Mouse (Mus musculus) midbrain, embryonic 14.5 days (tissue): ENCODE results near the gene 9630041A04Rik. TPM values are rescaled to one million over a fixed set of nuclear protein-coding genes. Genes with fewer than 3 reads are reported as not detected.

Experiments used
- ATAC-seq: fragments of 200-750 bp; cut with Nextera tagmentation; 2 replicates; pipeline ENCODE4 v1.8.0; 2017; ENCODE audit warnings: moderate number of reproducible peaks, moderate library complexity; ENCODE audit not compliant: low FRiP score, low TSS enrichment
- DNase-seq: peaks from one replicate; pipeline ENCODE4 v3.0.0-alpha.2; 2015
- H3K27ac ChIP-seq: fragments of 300-500 bp; sonication (generic); replicated peaks from 2 replicates; pipeline ENCODE4 v1.5.1; 2014; ENCODE audit warnings: mild to moderate bottlenecking, low read depth, low read length, moderate library complexity
- H3K27me3 ChIP-seq: fragments of 300-500 bp; sonication (generic); 2 replicates; pipeline ENCODE4 v1.6.1; 2014; ENCODE audit warnings: low read length, control low read depth, mixed read lengths; ENCODE audit not compliant: control insufficient read depth, insufficient read depth
- H3K36me3 ChIP-seq: fragments of 300-500 bp; sonication (generic); 2 replicates; pipeline ENCODE4 v1.6.1; 2014; ENCODE audit warnings: low read length, control low read depth; ENCODE audit not compliant: control insufficient read depth, insufficient read depth
- H3K4me1 ChIP-seq: fragments of 300-500 bp; sonication (generic); 2 replicates; pipeline ENCODE4 v1.6.1; 2014; ENCODE audit warnings: mild to moderate bottlenecking, antibody characterized with exemption, low read length, control low read depth; ENCODE audit not compliant: control insufficient read depth, insufficient read depth
- H3K4me2 ChIP-seq: fragments of 300-500 bp; sonication (generic); 2 replicates; pipeline ENCODE4 v1.6.1; 2014; ENCODE audit warnings: mild to moderate bottlenecking, low read length, moderate library complexity
- H3K4me3 ChIP-seq: fragments of 300-500 bp; sonication (generic); replicated peaks from 2 replicates; pipeline ENCODE4 v1.5.1; 2014; ENCODE audit warnings: low read depth, low read length
- H3K9ac ChIP-seq: fragments of 300-500 bp; sonication (generic); replicated peaks from 2 replicates; pipeline ENCODE4 v1.6.1; 2014; ENCODE audit warnings: mild to moderate bottlenecking, low read length, moderate library complexity
- H3K9me3 ChIP-seq: fragments of 300-500 bp; sonication (generic); 2 replicates; pipeline ENCODE4 v1.6.1; 2016; ENCODE audit warnings: low read length, control low read depth, mixed read lengths; ENCODE audit not compliant: control insufficient read depth
- WGBS: fragments of 180-500 bp; shearing (Covaris S2); extraction: QIAGEN DNeasy Blood & Tissue Kit; methylation state at CpG from one replicate; pipeline ENCODE4 v1.1.7; 2014; 5-methylcytosine and 5-hydroxymethylcytosine counted together
- polyA plus RNA-seq: library from polyadenylated mRNA; unstranded; fragments of >200 nt; fragmentation: Nextera tagmentation; extraction: Ambion mirVana; gene quantifications from 2 replicates; pipeline ENCODE4 v1.2.1, GENCODE M21; 2014

Gene 9630041A04Rik
- polyA plus RNA-seq, 1 experiment from 2014 or later = 0.42 TPM

GRCm38 (mm10) chr9:101933946-101934573 lies 72.4 kb downstream of the 9630041A04Rik start:
- Histone ChIP-seq H3K4me1 (peaks cover 17% of the 10 kb centered on the region), H3K9me3 (no peaks in the 10 kb centered on the region), H3K36me3 (peaks cover 23% of the 10 kb centered on the region), H3K27me3 (no peaks in the 10 kb centered on the region), H3K4me2 (no peak overlapping the region), H3K27ac (peak overlapping the region; percentile 74), H3K4me3 (no peak overlapping the region), H3K9ac (no peak overlapping the region)
- WGBS = 33% methylated on average over 8 of the region's 8 CpGs
- ATAC-seq (no peak), DNase-seq (peak; percentile 69)

GRCm38 (mm10) chr9:101934887-101935286 lies 73.2 kb downstream of the 9630041A04Rik start:
- no peak; the same call in 1 of the 2 replicates for ATAC-seq

GRCm38 (mm10) chr9:101938066-101938465 lies 76.4 kb downstream of the 9630041A04Rik start:
- peaks cover 16% of the 10 kb centered on the region for H3K36me3 ChIP-seq
- DNase-seq (no peak), ATAC-seq (no peak)
- H3K27me3 ChIP-seq = no peaks in the 10 kb centered on the region
- H3K4me3 ChIP-seq = no peak overlapping the region
- no peak overlapping the region for H3K27ac ChIP-seq
- H3K9ac ChIP-seq = no peak overlapping the region
- H3K9me3 ChIP-seq = no peaks in the 10 kb centered on the region
- peaks cover 18% of the 10 kb centered on the region for H3K4me1 ChIP-seq
- no peak overlapping the region for H3K4me2 ChIP-seq
- WGBS = 80% methylated on average over 4 of the region's 4 CpGs

More at GRCm38 (mm10) chr9:101934887-101935286, 73.2 kb downstream of the 9630041A04Rik start:
- DNase-seq = peak; percentile 52
- H3K9me3 ChIP-seq = no peaks in the 10 kb centered on the region
- H3K4me3 ChIP-seq = no peak overlapping the region
- H3K36me3 ChIP-seq = peaks cover 20% of the 10 kb centered on the region
- peak overlapping the region; percentile 74 for H3K27ac ChIP-seq
- no peaks in the 10 kb centered on the region for H3K27me3 ChIP-seq
- H3K4me2 ChIP-seq = no peak overlapping the region
- peak overlapping the region; percentile 21; the same call in 1 of the 2 replicates for H3K9ac ChIP-seq
- WGBS = 19% methylated on average over 8 of the region's 8 CpGs
- peaks cover 17% of the 10 kb centered on the region for H3K4me1 ChIP-seq

- Histone ChIP-seq H3K9me3 (no peaks in the 10 kb centered on the region), H3K27me3 (no peaks in the 10 kb centered on the region), H3K4me3 (no peak overlapping the region), H3K36me3 (peaks cover 14% of the 10 kb centered on the region), H3K27ac (peak overlapping the region; percentile 53; the same call in 1 of the 2 replicates), H3K9ac (no peak overlapping the region), H3K4me1 (peaks cover 21% of the 10 kb centered on the region), H3K4me2 (no peak overlapping the region)
- WGBS = 30% methylated on average over 5 of the region's 5 CpGs
- 0 out of 2 replicates have a peak, but pooled peaks have one; percentile 27 for ATAC-seq
- peak; percentile 61 for DNase-seq
Observed at GRCm38 (mm10) chr9:101939006-101939405, 77.4 kb downstream of the 9630041A04Rik start.

- no peak overlapping the region for H3K4me3 ChIP-seq
- DNase-seq = no peak
- peaks cover 10% of the 10 kb centered on the region; the same call in 1 of the 2 replicates for H3K4me1 ChIP-seq
- H3K4me2 ChIP-seq = no peak overlapping the region
- no peak overlapping the region for H3K9ac ChIP-seq
- H3K27ac ChIP-seq = no peak overlapping the region
- H3K9me3 ChIP-seq = no peaks in the 10 kb centered on the region
- WGBS = 76% methylated on average over 3 of the region's 3 CpGs
- ATAC-seq = no peak
- H3K27me3 ChIP-seq = no peaks in the 10 kb centered on the region
- peaks cover 10% of the 10 kb centered on the region for H3K36me3 ChIP-seq
Observed at GRCm38 (mm10) chr9:101940182-101940581, 78.5 kb downstream of the 9630041A04Rik start.

- H3K27ac ChIP-seq = no peak overlapping the region
- no peaks in the 10 kb centered on the region for H3K9me3 ChIP-seq
- no peaks in the 10 kb centered on the region for H3K27me3 ChIP-seq
- H3K4me3 ChIP-seq = no peak overlapping the region
- 0 out of 2 replicates have a peak, but pooled peaks cover 7% of the 10 kb centered on the region for H3K4me1 ChIP-seq
- no peak overlapping the region for H3K9ac ChIP-seq
- no peak overlapping the region for H3K4me2 ChIP-seq
- DNase-seq = no peak
- no peak for ATAC-seq
- H3K36me3 ChIP-seq = peaks cover 5% of the 10 kb centered on the region; the same call in 1 of the 2 replicates
- 89% methylated on average over 9 of the region's 9 CpGs for WGBS
Observed at GRCm38 (mm10) chr9:101942058-101942669, 80.5 kb downstream of the 9630041A04Rik start.

- peaks cover 17% of the 10 kb centered on the region for H3K4me1 ChIP-seq
- ATAC-seq (no peak), DNase-seq (no peak)
Observed at GRCm38 (mm10) chr9:101945326-101945725, 83.7 kb downstream of the 9630041A04Rik start.

GRCm38 (mm10) chr9:101945814-101946213 lies 84.2 kb downstream of the 9630041A04Rik start:
- no peaks in the 10 kb centered on the region for H3K27me3 ChIP-seq
- ATAC-seq = no peak
- H3K9ac ChIP-seq = no peak overlapping the region
- H3K36me3 ChIP-seq = no peaks in the 10 kb centered on the region
- no peak overlapping the region for H3K4me2 ChIP-seq
- no peak overlapping the region for H3K27ac ChIP-seq
- WGBS = 98% methylated on average over 4 of the region's 4 CpGs
- DNase-seq = no peak
- H3K9me3 ChIP-seq = no peaks in the 10 kb centered on the region
- H3K4me3 ChIP-seq = no peak overlapping the region
- peaks cover 21% of the 10 kb centered on the region for H3K4me1 ChIP-seq

More at GRCm38 (mm10) chr9:101945326-101945725, 83.7 kb downstream of the 9630041A04Rik start:
- no peaks in the 10 kb centered on the region for H3K27me3 ChIP-seq
- H3K9ac ChIP-seq = no peak overlapping the region
- no peaks in the 10 kb centered on the region for H3K9me3 ChIP-seq
- H3K4me3 ChIP-seq = no peak overlapping the region
- no peaks in the 10 kb centered on the region for H3K36me3 ChIP-seq
- no peak overlapping the region for H3K4me2 ChIP-seq
- WGBS = 60% methylated on average over 7 of the region's 7 CpGs
- no peak overlapping the region for H3K27ac ChIP-seq
